Mouse (Mus musculus) retina, embryonic 14.5 days (tissue): ENCODE measurements around the gene Gm45234.
"Not testable (repeated sequence)": the region's sequence is repeated elsewhere in the genome, so short reads cannot be mapped to it uniquely, and the experiment has no call there.

ENCODE experiments used
- DNase-seq: peaks from one replicate; pipeline ENCODE4 v3.0.0-alpha.2; 2015; ENCODE audit warnings: low spot score

Gm45234 gene

DNA sequence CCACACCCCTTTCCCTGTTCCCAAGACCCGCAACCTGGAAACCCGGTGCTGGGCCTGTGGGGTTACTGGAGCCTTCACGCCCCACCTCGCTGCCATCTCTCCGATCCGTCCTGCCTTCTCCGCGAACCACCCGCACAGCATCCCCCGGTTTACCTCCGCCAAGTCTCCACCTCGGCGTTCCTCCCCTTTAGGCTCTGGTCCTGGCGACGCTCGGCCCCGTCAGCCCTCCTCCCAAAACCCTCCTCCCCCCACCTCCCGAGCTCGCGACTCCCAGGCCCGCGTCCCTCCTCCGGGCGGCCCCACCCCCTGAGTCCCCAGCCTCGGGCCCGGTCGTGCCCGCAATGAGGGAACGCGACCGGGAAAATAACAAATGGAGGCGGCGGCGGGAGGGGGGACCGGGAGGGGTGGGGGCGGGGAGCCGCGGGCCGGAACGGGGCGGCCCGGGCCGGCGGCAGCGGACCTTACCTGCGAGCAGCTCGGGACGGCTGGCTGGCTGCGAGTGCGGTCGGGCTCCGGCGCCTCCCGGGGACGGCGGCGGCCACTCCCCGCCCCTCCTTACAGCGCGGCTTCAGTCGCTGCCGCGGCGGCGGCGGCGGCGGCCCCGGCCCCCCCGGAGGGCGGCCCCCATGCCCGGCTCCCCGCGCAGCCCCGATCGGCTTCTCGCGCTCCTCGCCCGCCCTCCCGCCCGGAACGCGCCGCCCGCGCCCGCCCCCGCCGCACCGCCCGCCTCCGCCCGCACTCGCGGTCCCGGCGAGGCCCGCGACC is at the start of gene Gm45234, which contains the start of gene Atn1:
TSS of gene Gm45234 (minus strand) at position 191 of the 765 bp plus-strand sequence.
TSS of gene Atn1 (minus strand) at position 694 of the 765 bp plus-strand sequence.
- DNase-seq: peak; percentile 68

- DNase-seq: no peak
Measured at GRCm38 (mm10) chr6:124804341-124804740, 48.5 kb upstream of the Gm45234 start.

DNA sequence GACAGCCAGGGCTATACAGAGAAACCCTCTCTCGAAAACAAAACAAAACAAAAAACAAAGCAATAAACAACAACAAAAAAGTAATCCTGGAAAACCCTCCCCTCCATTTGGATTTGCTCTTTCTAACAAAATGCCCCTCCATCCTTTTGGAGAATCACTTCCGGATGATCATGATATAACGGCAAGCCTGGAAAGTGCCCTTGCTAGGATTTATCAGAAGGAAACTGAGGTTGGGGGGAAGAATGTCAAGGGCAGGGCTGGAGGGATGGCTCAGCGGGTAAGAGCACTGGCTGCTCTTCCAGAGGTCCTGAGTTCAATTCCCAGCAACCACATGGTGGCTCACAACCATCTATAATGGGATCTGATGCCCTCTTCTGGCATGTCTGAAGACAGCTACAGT is 47.9 kb upstream of the Gm45234 start:
- not testable (repeated sequence) for DNase-seq

DNA sequence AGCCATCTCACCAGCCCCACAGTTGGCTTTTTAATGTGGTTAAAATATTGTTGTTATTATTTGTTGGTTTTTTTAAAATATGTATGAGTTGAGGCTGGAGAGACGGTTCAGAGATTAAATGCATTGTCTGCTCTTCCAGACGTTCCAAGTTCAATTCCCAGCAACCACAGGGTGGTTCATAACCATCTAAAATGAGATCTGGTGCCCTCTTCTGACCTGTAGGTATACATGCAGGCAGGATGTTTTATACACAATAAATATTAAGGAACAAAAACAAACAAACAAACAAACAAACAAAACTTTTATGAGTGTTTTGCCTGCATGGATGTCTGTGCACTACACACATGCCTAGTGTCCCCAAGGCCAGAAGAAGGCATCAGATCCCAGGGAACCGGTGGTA is 47.2 kb upstream of the Gm45234 start:
- no peak for DNase-seq

DNA sequence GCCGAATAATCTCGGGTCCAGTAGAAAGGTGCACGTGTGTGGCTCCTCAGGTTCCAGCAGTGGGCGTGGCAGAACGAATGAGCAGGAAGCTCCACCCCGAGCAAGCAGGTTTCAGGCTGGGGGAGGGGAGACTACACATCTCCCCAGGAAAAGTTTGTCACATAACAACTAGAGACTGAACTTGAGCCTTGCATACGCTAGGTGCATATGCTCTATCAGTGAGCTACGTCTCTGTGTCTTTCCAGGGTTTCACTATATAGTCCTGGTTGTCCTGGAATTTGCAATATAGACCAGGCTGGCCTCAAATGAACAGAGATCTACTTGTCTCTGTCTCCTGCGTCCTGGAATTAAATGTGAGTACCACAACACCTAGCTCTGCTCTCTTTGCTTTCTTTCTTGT is 46.6 kb upstream of the Gm45234 start:
- not testable (repeated sequence) for DNase-seq

DNA sequence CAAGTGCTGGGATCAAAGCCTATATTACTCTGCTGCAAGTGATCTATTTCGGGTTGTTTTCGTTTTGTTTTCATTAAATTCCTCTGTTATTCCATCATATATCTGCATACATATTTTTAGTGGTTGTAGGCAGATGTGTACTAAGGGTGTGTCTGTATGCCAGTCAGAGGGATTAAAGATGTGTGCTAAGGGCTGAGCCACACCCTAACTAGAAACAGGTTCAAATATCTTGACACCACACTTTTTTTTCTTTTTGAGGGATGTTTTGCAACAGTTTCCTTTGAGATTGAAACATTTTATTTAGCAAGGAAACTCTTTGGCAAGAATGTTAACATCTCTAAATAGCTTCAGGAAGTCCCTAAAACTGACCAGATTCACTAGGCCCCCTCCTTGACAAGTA is 40.4 kb upstream of the Gm45234 start:
- DNase-seq: no peak

GRCm38 (mm10) chr6:124795781-124796180 is 40.0 kb upstream of the Gm45234 start:
- DNase-seq: no peak

DNA sequence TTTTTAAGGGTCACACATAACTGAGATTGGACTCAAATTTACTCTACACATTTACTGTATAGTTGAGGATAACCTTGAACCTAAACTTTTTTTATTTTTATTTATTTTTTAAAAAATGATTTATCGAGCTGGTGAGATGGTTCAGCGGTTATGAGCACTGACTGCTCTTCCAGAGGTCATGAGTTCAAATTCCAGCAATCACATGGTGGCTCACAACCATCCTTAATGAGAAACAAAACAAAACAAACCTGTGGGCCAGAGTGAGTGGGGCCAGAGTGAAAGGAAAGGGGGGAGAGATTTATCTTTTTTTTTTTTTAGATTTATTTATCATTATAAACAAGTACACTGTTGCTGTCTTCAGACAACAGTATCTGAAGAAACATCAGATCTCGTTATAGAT is 36.1 kb upstream of the Gm45234 start:
- no peak for DNase-seq

- DNase-seq: no peak
Measured at GRCm38 (mm10) chr6:124790121-124790520, 34.3 kb upstream of the Gm45234 start.

GRCm38 (mm10) chr6:124789519-124789918 is 33.7 kb upstream of the Gm45234 start:
- no peak for DNase-seq

DNA sequence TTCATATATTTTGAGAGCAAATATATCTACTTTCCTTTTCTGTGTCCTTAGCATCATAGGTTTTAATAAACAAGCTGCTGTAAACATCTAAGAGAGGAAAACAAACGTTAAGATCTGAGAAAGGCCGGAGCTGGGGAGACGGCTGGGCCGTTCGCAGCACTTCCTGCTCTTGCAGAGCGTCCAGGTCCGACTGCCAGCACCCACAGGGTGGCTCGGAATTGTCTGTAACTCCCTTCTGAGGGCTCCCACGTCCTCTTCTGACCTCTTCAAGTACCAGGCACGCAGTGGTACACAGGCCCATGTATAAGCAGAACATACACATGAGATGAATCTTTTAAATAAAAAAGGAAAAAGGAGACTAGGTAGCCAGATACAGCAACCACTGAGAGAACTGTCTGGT is 31.9 kb upstream of the Gm45234 start:
- no peak for DNase-seq

DNA sequence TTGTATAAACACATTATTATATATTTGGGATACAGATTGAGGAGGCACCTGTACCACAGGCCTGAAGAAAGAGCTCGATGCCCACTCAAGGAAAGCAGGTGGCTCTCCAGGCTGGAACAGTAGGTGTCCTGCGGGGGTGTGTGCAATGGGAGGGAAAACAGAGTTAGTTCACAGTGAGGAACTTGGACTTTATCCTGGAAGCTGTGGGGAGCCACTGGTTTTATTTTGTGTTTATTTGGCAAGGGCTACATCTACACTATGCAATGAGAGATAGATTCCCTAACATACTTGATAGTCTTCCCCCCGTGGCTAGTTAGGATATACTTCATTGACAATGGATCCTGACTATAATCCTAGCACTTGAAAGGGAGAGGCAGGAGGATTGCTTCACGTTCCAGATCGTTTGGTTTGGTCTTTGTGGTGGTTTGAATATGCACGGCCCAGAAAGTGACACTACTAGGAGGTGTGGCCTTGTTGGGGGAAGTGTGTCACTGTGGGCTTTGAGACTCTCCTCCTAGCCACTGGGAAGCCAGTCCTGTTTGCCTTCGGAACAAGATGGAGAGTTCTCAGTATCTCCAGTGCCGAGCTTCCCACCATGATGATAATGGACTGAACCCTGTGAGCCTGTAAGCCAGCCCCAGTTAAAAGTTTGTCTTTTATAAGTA is 31.1 kb upstream of the Gm45234 start:
- DNase-seq: no peak

- peak; percentile 49 for DNase-seq
Measured at GRCm38 (mm10) chr6:124782436-124782835, 26.6 kb upstream of the Gm45234 start.

GRCm38 (mm10) chr6:124780917-124781316 is 25.1 kb upstream of the Gm45234 start:
- DNase-seq: no peak

- DNase-seq: no peak
Measured at GRCm38 (mm10) chr6:124779984-124780416, 24.2 kb upstream of the Gm45234 start.

GRCm38 (mm10) chr6:124779222-124779983 is 23.6 kb upstream of the Gm45234 start, which contains the start of gene Lrrc23:
TSS of gene Lrrc23 (minus strand) at chr6:124779727.
- DNase-seq: peak; percentile 83

- DNase-seq: no peak
Measured at GRCm38 (mm10) chr6:124770511-124770910, 14.7 kb upstream of the Gm45234 start.

DNA sequence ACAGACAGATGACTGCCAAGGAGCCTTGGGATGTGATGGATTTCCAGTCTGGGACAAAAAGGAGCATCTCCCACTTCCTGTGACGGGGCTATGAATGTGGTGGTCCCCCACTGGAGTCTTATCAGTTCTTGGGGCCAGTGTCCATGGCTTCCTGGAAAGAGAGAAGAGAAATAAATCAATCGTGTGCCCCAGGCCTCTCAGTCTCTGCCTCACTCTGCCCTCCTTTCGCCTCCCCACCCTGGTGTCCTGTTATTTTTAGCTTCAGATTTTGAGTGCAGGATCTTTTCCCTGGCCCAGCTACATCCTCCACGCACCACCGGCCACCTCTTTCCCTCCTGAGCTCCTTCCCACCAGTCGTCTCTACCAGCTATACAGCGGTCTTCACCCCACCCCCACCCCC is 14.2 kb upstream of the Gm45234 start:
- no peak for DNase-seq

- peak; percentile 71 for DNase-seq
Measured at GRCm38 (mm10) chr6:124769101-124769765, 13.4 kb upstream of the Gm45234 start, which contains the start of gene Eno2. TSS of gene Eno2 (minus strand) at chr6:124769673.

GRCm38 (mm10) chr6:124768704-124769044 is 12.9 kb upstream of the Gm45234 start:
- peak; percentile 30 for DNase-seq

GRCm38 (mm10) chr6:124767920-124768703 is 12.3 kb upstream of the Gm45234 start:
- DNase-seq: peak; percentile 67
